Mouse (Mus musculus) lung, postnatal 0 days (tissue): ENCODE measurements at regions not wholly inside any gene's neighbourhood (a gene's known extent, or its start where the extent isn't known, plus 50 kb on each side); places are given as distances from the start of the nearest gene placed in this dataset.

Experiments
- ATAC-seq: fragments of 200-750 bp; cut with Nextera tagmentation; 2 replicates; pipeline ENCODE4 v1.8.0; 2017; ENCODE audit warnings: moderate library complexity
- DNase-seq: peaks from one replicate; pipeline ENCODE4 v3.0.0-alpha.2; 2016; ENCODE audit warnings: low spot score
- H3K27ac ChIP-seq: fragments of 300-500 bp; sonication (generic); 2 replicates; pipeline ENCODE4 v1.5.1; 2014; ENCODE audit warnings: antibody characterized with exemption, mild to moderate bottlenecking, low read length, mixed read lengths
- H3K27me3 ChIP-seq: fragments of 300-500 bp; sonication (generic); replicated peaks from 2 replicates; pipeline ENCODE4 v1.6.1; 2014; ENCODE audit warnings: low read length, mixed read lengths; ENCODE audit not compliant: insufficient read depth
- H3K36me3 ChIP-seq: fragments of 300-500 bp; sonication (generic); 2 replicates; pipeline ENCODE4 v1.6.1; 2014; ENCODE audit warnings: low read length, mixed read lengths; ENCODE audit not compliant: insufficient read depth
- H3K4me1 ChIP-seq: fragments of 300-500 bp; sonication (generic); 2 replicates; pipeline ENCODE4 v1.6.1; 2014; ENCODE audit warnings: antibody characterized with exemption, low read depth, low read length, mixed read lengths; ENCODE audit not compliant: insufficient read depth
- H3K4me2 ChIP-seq: fragments of 300-500 bp; sonication (generic); replicated peaks from 2 replicates; pipeline ENCODE4 v1.6.1; 2014; ENCODE audit warnings: low read depth, mild to moderate bottlenecking, low read length, moderate library complexity, mixed read lengths
- H3K4me3 ChIP-seq: fragments of 300-500 bp; sonication (generic); 2 replicates; pipeline ENCODE4 v1.5.1; 2014; ENCODE audit warnings: low read depth, low read length
- H3K9ac ChIP-seq: fragments of 300-500 bp; sonication (generic); replicated peaks from 2 replicates; pipeline ENCODE4 v1.6.1; 2014; ENCODE audit warnings: low read depth, mild to moderate bottlenecking
- H3K9me3 ChIP-seq: fragments of 300-500 bp; sonication (generic); 2 replicates; pipeline ENCODE4 v1.6.1; 2016; ENCODE audit warnings: low read length, mixed read lengths
- CTCF ChIP-seq: IDR thresholded peaks from 2 replicates; pipeline ENCODE4 v1.5.1; 2016; ENCODE audit warnings: antibody characterized with exemption, mild to moderate bottlenecking
- EP300 ChIP-seq: IDR thresholded peaks from 2 replicates; pipeline ENCODE4 v1.6.1; 2016; ENCODE audit warnings: antibody characterized with exemption, mild to moderate bottlenecking, control low read depth
- WGBS: fragments of 180-500 bp; shearing (Covaris S2); extraction: QIAGEN DNeasy Blood & Tissue Kit; methylation state at CpG from one replicate; pipeline ENCODE4 v1.1.7; 2014; 5-methylcytosine and 5-hydroxymethylcytosine counted together

DNA sequence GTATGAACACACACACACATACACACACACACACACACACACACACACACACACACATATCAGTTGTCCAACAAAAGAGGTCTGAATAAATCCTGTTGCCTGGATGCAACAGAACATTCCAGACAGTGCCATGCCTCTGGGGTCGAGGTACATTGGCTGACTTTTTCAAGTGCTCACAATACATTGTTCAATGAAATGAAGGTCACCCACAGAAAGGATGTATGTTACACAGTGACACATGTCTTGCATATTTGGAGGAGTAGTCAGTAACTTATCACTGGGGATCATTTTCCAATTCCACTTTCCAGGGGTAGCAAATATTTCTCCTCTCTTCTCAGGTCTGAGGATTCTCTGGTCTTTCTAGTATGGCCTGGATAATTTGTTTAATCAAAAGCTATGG, 59.8 kb upstream of the Ppp1r26 start:
- ATAC-seq (no peak), DNase-seq (no peak)
- Histone ChIP-seq H3K9me3 (no peaks in the 10 kb centered on the region), H3K27me3 (no peaks in the 10 kb centered on the region), H3K27ac (no peak overlapping the region), H3K4me3 (no peak overlapping the region), H3K4me1 (no peaks in the 10 kb centered on the region), H3K4me2 (no peak overlapping the region), H3K36me3 (no peaks in the 10 kb centered on the region), H3K9ac (no peak overlapping the region)
- no peak for TF ChIP-seq EP300
- TF ChIP-seq CTCF = no peak
- 63% methylated on average over 1 of the region's 1 CpGs for WGBS

DNA sequence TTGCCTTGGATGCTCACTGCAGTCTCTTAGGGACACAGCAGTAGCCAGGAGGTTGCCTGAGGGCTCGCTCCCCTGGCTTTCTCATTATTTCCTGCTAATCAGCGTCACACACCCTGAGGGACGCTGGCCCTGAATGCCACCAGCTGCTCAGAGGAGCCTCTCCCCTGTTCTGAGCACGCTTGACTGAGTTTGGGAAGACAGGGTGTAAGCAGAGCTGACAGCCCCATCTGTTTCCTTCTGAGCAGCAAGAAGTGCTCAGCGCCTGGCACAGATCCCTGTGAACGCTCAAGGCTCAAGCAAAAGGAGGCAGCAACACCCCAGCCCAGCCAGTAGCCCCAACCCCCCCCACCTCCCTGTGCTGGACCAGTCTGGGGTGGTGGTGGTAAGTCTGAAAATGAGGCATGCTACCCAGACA, 59.2 kb upstream of the Ppp1r26 start:
- DNase-seq (peak; percentile 24), ATAC-seq (peak; percentile 12; the same call in 1 of the 2 replicates)
- Histone ChIP-seq H3K4me1 (no peaks in the 10 kb centered on the region), H3K9me3 (no peaks in the 10 kb centered on the region), H3K4me3 (no peak overlapping the region), H3K27me3 (no peaks in the 10 kb centered on the region), H3K9ac (no peak overlapping the region), H3K36me3 (no peaks in the 10 kb centered on the region), H3K4me2 (no peak overlapping the region), H3K27ac (no peak overlapping the region)
- 24% methylated on average over 6 of the region's 6 CpGs for WGBS
- TF ChIP-seq CTCF (no peak), EP300 (no peak)

DNA sequence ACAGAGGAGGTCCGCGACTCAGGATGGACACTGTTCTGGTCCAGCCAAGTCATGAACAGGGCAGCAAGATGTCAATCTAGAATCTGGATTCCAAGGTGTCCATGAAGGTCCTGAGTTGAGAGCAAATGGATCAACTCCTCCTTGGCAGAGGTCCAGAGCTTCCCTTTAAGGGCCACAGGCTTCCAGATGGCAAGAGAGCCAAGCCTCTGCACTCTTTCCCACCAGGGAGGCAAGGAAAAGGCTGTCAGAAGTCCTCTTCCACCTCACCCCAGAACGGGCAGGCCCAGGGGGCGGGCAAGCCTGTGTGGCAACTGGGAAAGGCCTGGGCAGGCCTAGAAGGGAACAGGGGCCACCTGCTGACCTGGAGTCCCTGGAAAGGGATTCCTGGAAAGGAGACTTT, 58.7 kb upstream of the Ppp1r26 start:
- H3K36me3 ChIP-seq = no peaks in the 10 kb centered on the region
- DNase-seq = no peak
- no peak overlapping the region for H3K9ac ChIP-seq
- no peaks in the 10 kb centered on the region for H3K9me3 ChIP-seq
- no peaks in the 10 kb centered on the region for H3K4me1 ChIP-seq
- no peak overlapping the region for H3K27ac ChIP-seq
- ATAC-seq = no peak
- no peak overlapping the region for H3K4me2 ChIP-seq
- 61% methylated on average over 4 of the region's 4 CpGs for WGBS
- H3K27me3 ChIP-seq = no peaks in the 10 kb centered on the region
- no peak overlapping the region for H3K4me3 ChIP-seq
- TF ChIP-seq EP300 (no peak), CTCF (no peak)

DNA sequence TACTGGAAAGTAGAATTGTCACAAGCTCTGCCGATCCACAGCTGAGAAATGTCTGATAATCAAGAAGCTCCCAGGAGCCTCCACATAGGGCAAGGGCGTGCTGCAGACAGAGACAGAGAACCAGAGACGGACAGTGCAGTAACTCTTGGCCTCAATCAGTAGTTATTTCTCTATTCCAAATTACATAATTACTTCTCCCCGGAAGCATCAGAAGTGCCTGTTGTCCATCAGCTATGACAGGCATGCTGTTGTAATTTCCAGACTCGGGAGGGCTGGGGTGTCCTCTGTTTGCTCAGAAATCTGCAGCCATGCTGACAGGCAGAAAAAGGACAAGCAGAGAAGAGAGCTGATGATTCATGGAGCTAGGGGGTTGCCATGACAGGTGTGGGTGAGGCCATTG, 56.9 kb upstream of the Ppp1r26 start:
- no peak overlapping the region for H3K4me3 ChIP-seq
- DNase-seq = no peak
- no peak overlapping the region for H3K4me2 ChIP-seq
- H3K9me3 ChIP-seq = no peaks in the 10 kb centered on the region
- H3K27me3 ChIP-seq = no peaks in the 10 kb centered on the region
- 75% methylated on average over 5 of the region's 5 CpGs for WGBS
- H3K27ac ChIP-seq = no peak overlapping the region
- H3K4me1 ChIP-seq = no peaks in the 10 kb centered on the region
- no peaks in the 10 kb centered on the region for H3K36me3 ChIP-seq
- H3K9ac ChIP-seq = no peak overlapping the region
- no peak for TF ChIP-seq EP300
- no peak for TF ChIP-seq CTCF
- no peak for ATAC-seq

DNA sequence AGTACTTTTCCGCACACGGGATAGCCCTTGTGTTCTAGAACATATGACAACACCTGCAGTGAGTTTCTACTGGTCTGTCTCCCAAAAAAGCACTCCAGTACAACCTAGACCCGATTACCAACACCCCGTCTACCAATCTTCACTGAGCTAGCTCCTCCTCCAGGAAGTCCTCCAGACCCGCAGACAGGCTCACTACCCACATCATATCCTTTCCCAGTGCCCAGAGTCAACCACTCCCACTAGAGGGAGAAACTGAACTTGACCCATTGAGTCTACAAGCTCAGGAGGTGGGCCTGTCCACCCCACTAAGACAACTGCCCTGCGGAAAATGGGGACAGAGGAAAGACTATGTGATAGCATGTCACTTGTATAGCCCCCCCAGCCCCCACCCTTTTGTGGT, 51.2 kb upstream of the Ppp1r26 start:
- no peak overlapping the region for H3K9ac ChIP-seq
- no peaks in the 10 kb centered on the region for H3K36me3 ChIP-seq
- H3K4me3 ChIP-seq = no peak overlapping the region
- no peak overlapping the region for H3K27ac ChIP-seq
- 88% methylated on average over 6 of the region's 6 CpGs for whole genome bisulfite sequencing
- no peak overlapping the region for H3K4me2 ChIP-seq
- no peak for ATAC-seq
- TF ChIP-seq CTCF (no peak), EP300 (no peak)
- DNase-seq = no peak
- no peaks in the 10 kb centered on the region for H3K9me3 ChIP-seq
- no peaks in the 10 kb centered on the region for H3K27me3 ChIP-seq
- no peaks in the 10 kb centered on the region for H3K4me1 ChIP-seq
